Mouse (Mus musculus) erythroblast, embryonic 14.5 days (primary cell): ENCODE data around the gene Srrm2.

ENCODE experiments used
- GATA1 ChIP-seq: IDR thresholded peaks from 2 replicates; pipeline ENCODE4 v1.6.1; 2012; ENCODE audit warnings: low read length, inconsistent platforms, mixed read lengths
- TAL1 ChIP-seq: IDR thresholded peaks from 3 replicates; pipeline ENCODE4 v1.6.1; 2012; ENCODE audit warnings: low read length, inconsistent platforms, mixed read lengths

- TF ChIP-seq GATA1 (no peak), TAL1 (no peak)
These were observed 16.2 kb upstream of the Srrm2 start for GRCm38 (mm10) chr17:23774090-23774489.
